Mouse (Mus musculus): ENCODE data around the gene Rtl1.

Gene Rtl1

GRCm38 (mm10) chr12:109560111-109560695, 39.9 kb downstream of the Rtl1 start:
- DNase-seq: no peak

GRCm38 (mm10) chr12:109558891-109559487, 41.1 kb downstream of the Rtl1 start:
- DNase-seq: no peak

GRCm38 (mm10) chr12:109558226-109558824, 41.8 kb downstream of the Rtl1 start:
- DNase-seq: no peak

- no peak for DNase-seq
Measured at GRCm38 (mm10) chr12:109555837-109556409, 44.2 kb downstream of the Rtl1 start.

DNA sequence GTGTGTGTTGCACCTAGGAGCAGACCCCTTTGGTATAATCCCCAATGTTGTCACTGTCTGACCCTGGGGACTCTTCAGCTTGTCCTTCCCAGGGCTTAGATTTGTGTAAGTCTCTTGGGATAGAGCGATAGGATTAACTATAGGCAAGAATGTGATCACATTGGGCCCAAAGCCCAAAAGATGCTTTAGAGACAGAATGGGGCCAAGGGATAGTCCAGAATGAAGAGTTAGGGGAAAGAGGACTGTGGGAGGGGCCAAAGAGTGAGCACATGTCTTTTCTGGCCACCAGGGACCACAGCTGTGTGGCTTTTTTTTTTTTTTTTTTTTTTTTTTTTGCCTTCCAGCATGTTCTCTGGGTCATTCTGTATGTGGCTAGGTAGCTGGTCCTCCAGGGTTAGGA, 46.6 kb downstream of the Rtl1 start:
- no peak for DNase-seq

GRCm38 (mm10) chr12:109552754-109553525, 47.2 kb downstream of the Rtl1 start:
- DNase-seq: no peak

DNA sequence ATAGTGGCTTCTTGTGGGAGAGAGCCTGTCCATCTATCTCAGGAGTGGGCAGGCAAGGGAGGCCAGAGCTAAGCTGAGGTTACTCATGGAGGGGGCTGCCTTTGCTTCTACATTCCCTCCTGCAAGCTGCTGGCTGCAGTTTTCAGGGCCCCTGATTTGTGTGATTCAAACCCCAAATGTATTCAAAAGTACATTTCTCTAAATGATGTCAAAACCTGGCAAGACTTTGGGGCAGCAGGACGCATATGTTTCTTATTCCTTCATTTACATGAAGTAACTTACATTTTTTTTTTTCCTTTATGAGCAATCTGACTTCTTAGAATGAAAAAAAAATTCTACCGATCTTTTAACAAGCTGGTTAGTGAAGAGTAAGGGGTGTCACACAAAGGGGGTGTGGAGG, 48.4 kb downstream of the Rtl1 start:
- no peak for DNase-seq

DNA sequence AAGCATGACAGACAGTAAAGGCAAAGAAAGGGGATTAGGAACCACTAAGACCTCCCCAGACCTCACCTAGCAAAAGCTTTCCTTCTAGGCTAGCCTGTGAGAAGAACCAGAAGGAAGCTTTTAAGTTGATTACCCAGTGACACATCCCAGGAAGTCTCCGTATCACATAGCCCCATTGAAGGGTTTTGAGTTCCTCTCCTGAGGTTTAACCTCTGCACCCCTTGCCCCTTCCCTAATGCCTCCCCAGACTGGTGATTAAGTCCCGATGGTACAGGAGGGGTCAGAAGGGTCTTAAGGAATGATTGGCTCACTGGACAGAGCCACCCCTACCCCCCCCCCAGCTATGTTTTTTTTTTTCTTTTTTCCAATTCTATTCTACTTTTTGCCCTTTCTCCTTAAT, 53.0 kb downstream of the Rtl1 start:
- no peak for DNase-seq

- no peak for DNase-seq
Measured at GRCm38 (mm10) chr12:109545875-109546732, 54.0 kb downstream of the Rtl1 start.

DNA sequence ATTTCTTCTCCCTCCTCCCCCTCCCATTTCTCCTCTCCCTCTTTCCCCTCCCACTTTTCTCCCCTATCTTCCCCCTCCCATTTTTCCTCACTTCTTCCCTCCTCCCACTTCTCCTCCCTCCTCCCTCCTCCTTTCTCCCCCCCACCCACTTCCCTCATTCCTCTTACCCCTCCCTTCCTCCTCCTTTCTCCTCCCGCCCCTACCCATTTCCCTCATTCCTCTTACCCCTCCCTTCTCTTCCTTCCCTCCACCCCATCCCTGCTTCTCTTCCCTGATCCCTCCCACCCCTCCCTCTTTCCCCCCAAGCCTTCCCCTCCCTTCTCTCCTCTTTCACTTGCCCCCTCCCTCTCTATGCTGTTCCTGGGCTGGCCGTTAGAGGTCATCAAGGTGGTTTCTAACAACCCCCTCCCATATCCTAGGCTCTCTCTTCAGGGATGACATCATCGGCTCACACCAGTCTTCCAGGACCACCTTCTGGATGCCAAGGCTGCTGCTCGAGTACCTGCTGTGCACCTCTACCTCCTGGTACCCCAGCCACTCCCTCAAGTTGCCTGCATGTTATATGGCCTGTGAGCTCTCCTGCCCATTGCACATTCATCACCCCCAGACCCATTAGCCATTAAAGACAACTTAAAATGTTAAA, 56.7 kb downstream of the Rtl1 start:
- DNase-seq: no peak

- peak; percentile 8 for DNase-seq
Measured at GRCm38 (mm10) chr12:109542635-109543249, 57.4 kb downstream of the Rtl1 start.

- no peak for DNase-seq
Measured at GRCm38 (mm10) chr12:109542011-109542410, 58.1 kb downstream of the Rtl1 start.

GRCm38 (mm10) chr12:109541540-109541899, 58.6 kb downstream of the Rtl1 start:
- no peak for DNase-seq

- no peak for DNase-seq
Measured at GRCm38 (mm10) chr12:109540739-109541539, 59.2 kb downstream of the Rtl1 start.

GRCm38 (mm10) chr12:109539950-109540349, 60.2 kb downstream of the Rtl1 start:
- DNase-seq: no peak

Measured in kidney, adult 9 months (tissue).